Mouse (Mus musculus): ENCODE measurements around the gene Sorcs1. TPM values are rescaled to one million over a fixed set of nuclear protein-coding genes. Genes with fewer than 3 reads are reported as not detected.

Gene Sorcs1
- polyA plus RNA-seq, 1 experiment from 2014 or later: 1.4 TPM

GRCm38 (mm10) chr19:50614013-50614412 lies 64.4 kb downstream of the Sorcs1 start:
- Histone ChIP-seq H3K36me3 (ENCODE audit: insufficient read depth) (no peaks in the 10 kb centered on the region), H3K27me3 (ENCODE audit: insufficient read depth, low read length) (no peaks in the 10 kb centered on the region), H3K9me3 (ENCODE audit: low read depth, low read length) (no peaks in the 10 kb centered on the region), H3K9ac (no peak overlapping the region), H3K27ac (ENCODE audit: low read depth) (no peak overlapping the region), H3K4me2 (peak overlapping the region; percentile 12; the same call in 1 of the 2 replicates), H3K4me1 (ENCODE audit: insufficient read depth) (no peaks in the 10 kb centered on the region), H3K4me3 (ENCODE audit: low read depth, low read length) (no peak overlapping the region)
- TF ChIP-seq CTCF (IDR thresholded peaks at IDR 0.05; ENCODE audit: low read depth): no peak
- 21% methylated on average over 9 of the region's 9 CpGs for WGBS
- DNase-seq (peak; percentile 15), ATAC-seq (ENCODE audit: insufficient read depth) (0 out of 2 replicates have a peak, but pooled peaks have one; percentile 24)

DNA sequence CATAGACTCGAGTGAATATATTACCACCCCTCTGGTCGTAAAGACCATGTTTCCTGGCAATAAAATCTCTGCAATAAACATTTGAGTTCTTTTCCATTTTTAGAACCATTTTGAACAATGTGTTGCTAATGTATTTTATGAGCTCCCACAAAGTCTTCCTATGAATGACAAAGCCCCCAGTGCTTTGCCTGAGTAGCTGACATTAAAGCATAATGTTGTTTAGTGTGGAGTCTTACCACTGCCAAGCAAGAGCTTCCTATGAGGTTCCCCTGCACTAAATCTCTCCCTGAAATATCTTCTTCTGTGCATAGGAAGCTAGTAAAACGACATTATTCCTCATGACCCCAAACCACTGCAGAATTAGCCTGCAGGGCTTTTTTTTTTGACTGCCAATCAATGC lies 66.8 kb downstream of the Sorcs1 start:
- DNase-seq (no peak), ATAC-seq (ENCODE audit: insufficient read depth) (no peak)
- 44% methylated on average over 3 of the region's 3 CpGs for WGBS
- Histone ChIP-seq H3K27ac (ENCODE audit: low read depth) (no peak overlapping the region), H3K4me3 (ENCODE audit: low read depth, low read length) (no peak overlapping the region), H3K9ac (no peak overlapping the region), H3K27me3 (ENCODE audit: insufficient read depth, low read length) (no peaks in the 10 kb centered on the region), H3K4me1 (ENCODE audit: insufficient read depth) (no peaks in the 10 kb centered on the region), H3K4me2 (no peak overlapping the region), H3K36me3 (ENCODE audit: insufficient read depth) (no peaks in the 10 kb centered on the region), H3K9me3 (ENCODE audit: low read depth, low read length) (no peaks in the 10 kb centered on the region)
- TF ChIP-seq CTCF (IDR thresholded peaks at IDR 0.05; ENCODE audit: low read depth): no peak

DNA sequence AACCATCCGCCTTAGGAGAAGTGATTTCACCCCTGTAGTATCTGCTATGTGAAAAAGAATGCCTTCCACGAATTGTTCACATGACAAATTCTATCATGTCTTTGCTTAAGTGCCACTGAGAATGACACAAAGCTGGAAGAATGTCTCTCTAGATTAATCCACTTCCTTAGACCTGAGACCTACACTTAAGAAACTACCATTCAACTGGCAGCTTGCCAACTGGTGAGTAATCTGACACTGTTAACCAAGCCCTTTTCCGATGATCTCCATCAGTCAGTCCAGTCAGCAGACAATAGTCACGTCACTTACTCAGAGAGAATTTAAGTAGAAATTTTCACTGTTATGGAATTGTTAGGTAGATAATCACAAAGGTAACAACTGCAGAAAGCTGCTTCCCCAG lies 74.6 kb downstream of the Sorcs1 start:
- H3K27me3 ChIP-seq (ENCODE audit: insufficient read depth, low read length): no peaks in the 10 kb centered on the region
- H3K4me3 ChIP-seq (ENCODE audit: low read depth, low read length): no peak overlapping the region
- H3K4me1 ChIP-seq (ENCODE audit: insufficient read depth): no peaks in the 10 kb centered on the region
- no peak for TF ChIP-seq CTCF (IDR thresholded peaks at IDR 0.05; ENCODE audit: low read depth)
- ATAC-seq (ENCODE audit: insufficient read depth) (peak; percentile 60), DNase-seq (peak; percentile 70)
- WGBS: 16% methylated on average over 4 of the region's 4 CpGs
- H3K9me3 ChIP-seq (ENCODE audit: low read depth, low read length): no peaks in the 10 kb centered on the region
- no peak overlapping the region for H3K27ac ChIP-seq (ENCODE audit: low read depth)
- H3K9ac ChIP-seq: no peak overlapping the region
- H3K4me2 ChIP-seq: no peak overlapping the region
- no peaks in the 10 kb centered on the region for H3K36me3 ChIP-seq (ENCODE audit: insufficient read depth)

GRCm38 (mm10) chr19:50603380-50603779 lies 75.1 kb downstream of the Sorcs1 start:
- Histone ChIP-seq H3K4me3 (ENCODE audit: low read depth, low read length) (no peak overlapping the region), H3K27me3 (ENCODE audit: insufficient read depth, low read length) (no peaks in the 10 kb centered on the region), H3K4me1 (ENCODE audit: insufficient read depth) (no peaks in the 10 kb centered on the region), H3K36me3 (ENCODE audit: insufficient read depth) (no peaks in the 10 kb centered on the region), H3K9me3 (ENCODE audit: low read depth, low read length) (no peaks in the 10 kb centered on the region), H3K4me2 (no peak overlapping the region), H3K9ac (no peak overlapping the region), H3K27ac (ENCODE audit: low read depth) (no peak overlapping the region)
- ATAC-seq (ENCODE audit: insufficient read depth): peak; percentile 69; the same call in 1 of the 2 replicates
- peak; percentile 63 for DNase-seq
- 48% methylated on average over 5 of the region's 5 CpGs for WGBS
- TF ChIP-seq CTCF (IDR thresholded peaks at IDR 0.05; ENCODE audit: low read depth): no peak

DNA sequence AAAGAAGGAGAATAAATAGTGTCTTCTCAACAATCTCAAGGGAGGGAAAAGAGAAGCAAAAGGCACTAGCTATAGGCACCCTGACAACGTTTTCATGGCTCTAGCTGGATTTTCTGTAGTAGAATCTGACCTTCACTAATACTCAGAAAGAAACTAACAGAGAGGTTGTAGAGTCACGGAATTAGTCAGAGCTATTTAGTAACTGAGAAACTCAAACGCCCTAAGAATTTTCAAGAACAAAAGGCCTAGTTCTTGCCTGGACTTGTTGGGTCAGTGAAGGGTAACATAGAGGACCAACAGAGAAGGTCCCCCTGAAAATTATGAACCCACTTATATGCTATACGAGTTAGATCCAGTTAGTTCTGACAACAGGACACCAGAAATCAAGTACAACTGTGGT lies 81.1 kb downstream of the Sorcs1 start:
- TF ChIP-seq CTCF (IDR thresholded peaks at IDR 0.05; ENCODE audit: low read depth): no peak
- no peak overlapping the region for H3K27ac ChIP-seq (ENCODE audit: low read depth)
- H3K4me3 ChIP-seq (ENCODE audit: low read depth, low read length): no peak overlapping the region
- ATAC-seq (ENCODE audit: insufficient read depth) (no peak), DNase-seq (no peak)
- no peaks in the 10 kb centered on the region for H3K36me3 ChIP-seq (ENCODE audit: insufficient read depth)
- 70% methylated on average over 4 of the region's 4 CpGs for WGBS
- H3K4me1 ChIP-seq (ENCODE audit: insufficient read depth): no peaks in the 10 kb centered on the region
- H3K4me2 ChIP-seq: no peak overlapping the region
- no peak overlapping the region for H3K9ac ChIP-seq
- no peaks in the 10 kb centered on the region for H3K9me3 ChIP-seq (ENCODE audit: low read depth, low read length)
- H3K27me3 ChIP-seq (ENCODE audit: insufficient read depth, low read length): no peaks in the 10 kb centered on the region

GRCm38 (mm10) chr19:50586182-50586581 lies 92.3 kb downstream of the Sorcs1 start:
- no peaks in the 10 kb centered on the region for H3K27me3 ChIP-seq (ENCODE audit: insufficient read depth, low read length)
- H3K4me3 ChIP-seq (ENCODE audit: low read depth, low read length): no peak overlapping the region
- H3K4me2 ChIP-seq: no peak overlapping the region
- DNase-seq (no peak), ATAC-seq (ENCODE audit: insufficient read depth) (no peak)
- no peak overlapping the region for H3K9ac ChIP-seq
- TF ChIP-seq CTCF (IDR thresholded peaks at IDR 0.05; ENCODE audit: low read depth): no peak
- H3K36me3 ChIP-seq (ENCODE audit: insufficient read depth): no peaks in the 10 kb centered on the region
- H3K9me3 ChIP-seq (ENCODE audit: low read depth, low read length): no peaks in the 10 kb centered on the region
- H3K27ac ChIP-seq (ENCODE audit: low read depth): no peak overlapping the region
- no peaks in the 10 kb centered on the region for H3K4me1 ChIP-seq (ENCODE audit: insufficient read depth)
- WGBS: 84% methylated on average over 5 of the region's 5 CpGs

- no peak overlapping the region for H3K4me3 ChIP-seq (ENCODE audit: low read depth, low read length)
- H3K4me1 ChIP-seq (ENCODE audit: insufficient read depth): no peaks in the 10 kb centered on the region
- H3K36me3 ChIP-seq (ENCODE audit: insufficient read depth): no peaks in the 10 kb centered on the region
- H3K9me3 ChIP-seq (ENCODE audit: low read depth, low read length): no peaks in the 10 kb centered on the region
- no peak overlapping the region for H3K9ac ChIP-seq
- H3K4me2 ChIP-seq: no peak overlapping the region
- no peak for TF ChIP-seq CTCF (IDR thresholded peaks at IDR 0.05; ENCODE audit: low read depth)
- H3K27me3 ChIP-seq (ENCODE audit: insufficient read depth, low read length): no peaks in the 10 kb centered on the region
- DNase-seq (no peak), ATAC-seq (ENCODE audit: insufficient read depth) (no peak)
- H3K27ac ChIP-seq (ENCODE audit: low read depth): no peak overlapping the region
Measured at GRCm38 (mm10) chr19:50582952-50583351, 95.5 kb downstream of the Sorcs1 start.

- 45% methylated on average over 1 of the region's 1 CpGs for WGBS
- no peak for TF ChIP-seq CTCF (IDR thresholded peaks at IDR 0.05; ENCODE audit: low read depth)
- Histone ChIP-seq H3K4me3 (ENCODE audit: low read depth, low read length) (no peak overlapping the region), H3K36me3 (ENCODE audit: insufficient read depth) (no peaks in the 10 kb centered on the region), H3K27me3 (ENCODE audit: insufficient read depth, low read length) (no peaks in the 10 kb centered on the region), H3K4me1 (ENCODE audit: insufficient read depth) (no peaks in the 10 kb centered on the region), H3K27ac (ENCODE audit: low read depth) (no peak overlapping the region), H3K4me2 (no peak overlapping the region), H3K9ac (no peak overlapping the region), H3K9me3 (ENCODE audit: low read depth, low read length) (no peaks in the 10 kb centered on the region)
- no peak for DNase-seq
- ATAC-seq (ENCODE audit: insufficient read depth): no peak
Measured at GRCm38 (mm10) chr19:50569669-50570195, 108.7 kb downstream of the Sorcs1 start.

Measured in lung, embryonic 14.5 days (tissue).